Mouse (Mus musculus) heart, adult 2 months (tissue): ENCODE data around the gene Cbr1.

Source experiments
- CTCF ChIP-seq: fragments of 200-600 bp; IDR thresholded peaks from 2 replicates; pipeline ENCODE4 v1.8.1; 2022; ENCODE audit warnings: antibody characterized with exemption, mild to moderate bottlenecking, moderate library complexity
- EP300 ChIP-seq: fragments of 200-500 bp; IDR thresholded peaks from 2 replicates; pipeline ENCODE4 v1.6.1; 2011; ENCODE audit warnings: low read depth, low read length, control low read depth; ENCODE audit not compliant: insufficient read depth
- POLR2A ChIP-seq: fragments of 200-500 bp; IDR thresholded peaks from 2 replicates; pipeline ENCODE4 v1.6.1; 2011; ENCODE audit warnings: mild to moderate bottlenecking, low read depth, low read length, control low read depth; ENCODE audit not compliant: insufficient read depth

- TF ChIP-seq CTCF = no peak
- TF ChIP-seq POLR2A = no peak
- TF ChIP-seq EP300 = no peak
Observed at GRCm38 (mm10) chr16:93595766-93596165, 9.9 kb upstream of the Cbr1 start.
